Mouse (Mus musculus): ENCODE data around the gene Galns. TPM values are rescaled to one million over a fixed set of nuclear protein-coding genes. Genes with fewer than 3 reads are reported as not detected.

The Galns gene
- polyA plus RNA-seq, 1 experiment = 3.2 TPM

DNA sequence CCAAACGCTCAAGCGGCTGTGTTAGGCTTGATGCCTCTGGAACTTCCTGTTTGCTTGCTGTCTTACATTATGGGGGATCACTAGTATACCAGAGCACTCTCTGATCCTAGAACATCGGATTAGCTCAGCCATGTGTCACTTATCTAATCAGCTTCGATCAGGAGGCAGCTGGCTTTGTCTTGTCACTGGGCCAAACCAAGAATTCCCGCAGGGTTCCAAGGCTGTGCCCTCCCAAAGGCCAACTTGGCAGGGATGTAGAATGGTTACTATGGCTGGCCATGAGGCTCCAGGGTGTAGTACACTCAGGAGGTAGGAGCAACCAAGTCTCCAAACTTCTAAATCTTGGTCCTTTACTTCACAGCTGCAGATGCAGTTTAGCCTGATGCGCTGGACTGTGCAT, 44.5 kb downstream of the Galns start:
- TF ChIP-seq GATA1 (IDR thresholded peaks at IDR 0.05; ENCODE audit: low read length) = peak; percentile 41

GRCm38 (mm10) chr8:122564363-122565352, 46.6 kb downstream of the Galns start:
- TF ChIP-seq GATA1 (IDR thresholded peaks at IDR 0.05; ENCODE audit: low read length) = no peak

- no peak for TF ChIP-seq GATA1 (IDR thresholded peaks at IDR 0.05; ENCODE audit: low read length)
Observed at GRCm38 (mm10) chr8:122561199-122561598, 50.1 kb downstream of the Galns start.

DNA sequence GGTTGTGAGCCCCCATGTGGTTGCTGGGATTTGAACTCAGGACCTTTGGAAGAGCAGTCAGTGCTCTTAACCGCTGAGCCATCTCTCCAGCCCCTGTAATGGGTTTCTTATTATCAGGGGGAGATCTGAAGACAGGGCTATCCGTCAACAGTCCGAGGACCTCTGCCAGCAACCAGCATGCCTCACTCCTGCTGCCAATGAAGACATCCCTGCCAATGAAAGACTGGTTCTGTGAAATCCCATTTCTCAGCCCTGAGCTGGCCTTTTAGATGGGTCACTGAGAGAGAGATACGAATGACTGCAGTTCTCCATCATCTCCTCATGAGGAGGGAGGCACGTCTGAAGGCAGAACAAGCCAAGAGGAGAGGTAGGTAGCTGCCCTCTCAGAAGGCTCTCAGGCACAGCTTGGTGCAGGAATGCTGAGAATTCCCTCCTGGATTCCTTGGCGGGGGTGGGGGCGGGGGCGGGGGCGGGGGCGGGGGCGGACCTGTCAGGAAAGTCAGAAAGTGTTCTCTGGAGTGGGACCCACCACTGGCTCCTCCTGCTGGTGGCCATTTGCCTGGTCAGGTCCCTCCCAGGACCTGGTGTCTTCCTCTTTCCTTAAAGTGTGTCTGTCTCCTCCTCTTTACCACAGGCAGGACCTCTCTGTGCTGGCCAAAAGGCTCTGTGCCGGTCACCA, 52.5 kb downstream of the Galns start:
- TF ChIP-seq GATA1 (IDR thresholded peaks at IDR 0.05; ENCODE audit: low read length) = no peak

DNA sequence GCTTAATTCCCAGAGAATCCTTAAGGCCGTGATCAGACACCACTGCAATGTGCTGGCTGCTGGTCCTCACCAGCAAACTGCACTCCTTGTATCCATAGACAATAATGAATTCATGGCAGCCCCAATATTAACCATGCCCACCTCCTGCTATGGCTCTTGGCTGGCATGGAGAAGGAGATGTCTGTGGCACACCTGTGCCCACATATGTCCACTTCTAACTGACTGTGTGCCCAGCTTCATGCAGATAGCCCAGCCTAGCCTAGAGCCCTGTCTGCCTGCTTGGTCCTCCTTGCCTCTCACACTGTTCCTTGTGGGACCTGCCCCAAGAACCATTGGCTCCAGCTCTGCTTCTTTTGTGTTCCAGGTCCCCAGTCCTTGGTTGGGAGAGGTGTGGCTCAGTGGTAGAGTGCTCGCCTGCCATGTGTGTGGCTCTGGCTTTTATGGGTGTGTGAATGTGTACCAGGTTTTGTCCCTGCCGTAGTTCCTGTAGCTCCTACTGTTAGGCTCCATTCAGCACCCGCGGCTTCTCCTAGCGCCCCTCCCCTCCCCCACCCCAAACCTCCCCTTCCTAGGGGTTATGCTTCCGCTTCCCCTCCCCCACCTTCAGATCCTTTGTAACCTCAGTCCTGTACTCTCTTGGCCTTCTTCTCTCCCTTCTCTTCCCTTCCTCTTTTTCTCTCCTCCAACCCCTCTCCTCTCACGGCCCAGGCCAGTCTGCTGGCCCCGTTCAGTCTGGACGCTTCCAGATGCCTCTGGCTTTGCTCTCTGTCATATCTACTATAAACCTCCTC, 53.8 kb downstream of the Galns start:
- TF ChIP-seq GATA1 (IDR thresholded peaks at IDR 0.05; ENCODE audit: low read length) = no peak

- TF ChIP-seq GATA1 (IDR thresholded peaks at IDR 0.05; ENCODE audit: low read length) = no peak
Observed at GRCm38 (mm10) chr8:122556030-122557009, 54.9 kb downstream of the Galns start.

DNA sequence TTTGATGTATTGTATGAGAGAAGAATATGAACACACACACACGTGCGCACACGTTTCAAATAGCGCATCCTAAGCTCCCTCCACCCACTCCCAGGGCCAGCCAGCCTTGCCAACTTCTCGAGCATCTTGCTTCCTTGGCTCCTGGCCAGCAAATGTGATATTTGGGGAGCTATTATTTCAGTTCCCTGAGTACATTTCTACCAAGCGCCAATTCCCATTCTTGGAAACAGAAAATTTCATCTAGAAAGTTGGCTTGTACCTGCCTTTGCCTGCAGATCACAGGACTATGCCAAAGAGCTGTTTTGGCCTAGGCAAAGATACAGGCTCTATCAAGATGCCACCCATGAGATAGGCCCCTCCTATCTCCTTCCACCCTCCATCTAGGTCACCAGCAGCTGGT, 56.5 kb downstream of the Galns start:
- no peak for TF ChIP-seq GATA1 (IDR thresholded peaks at IDR 0.05; ENCODE audit: low read length)

DNA sequence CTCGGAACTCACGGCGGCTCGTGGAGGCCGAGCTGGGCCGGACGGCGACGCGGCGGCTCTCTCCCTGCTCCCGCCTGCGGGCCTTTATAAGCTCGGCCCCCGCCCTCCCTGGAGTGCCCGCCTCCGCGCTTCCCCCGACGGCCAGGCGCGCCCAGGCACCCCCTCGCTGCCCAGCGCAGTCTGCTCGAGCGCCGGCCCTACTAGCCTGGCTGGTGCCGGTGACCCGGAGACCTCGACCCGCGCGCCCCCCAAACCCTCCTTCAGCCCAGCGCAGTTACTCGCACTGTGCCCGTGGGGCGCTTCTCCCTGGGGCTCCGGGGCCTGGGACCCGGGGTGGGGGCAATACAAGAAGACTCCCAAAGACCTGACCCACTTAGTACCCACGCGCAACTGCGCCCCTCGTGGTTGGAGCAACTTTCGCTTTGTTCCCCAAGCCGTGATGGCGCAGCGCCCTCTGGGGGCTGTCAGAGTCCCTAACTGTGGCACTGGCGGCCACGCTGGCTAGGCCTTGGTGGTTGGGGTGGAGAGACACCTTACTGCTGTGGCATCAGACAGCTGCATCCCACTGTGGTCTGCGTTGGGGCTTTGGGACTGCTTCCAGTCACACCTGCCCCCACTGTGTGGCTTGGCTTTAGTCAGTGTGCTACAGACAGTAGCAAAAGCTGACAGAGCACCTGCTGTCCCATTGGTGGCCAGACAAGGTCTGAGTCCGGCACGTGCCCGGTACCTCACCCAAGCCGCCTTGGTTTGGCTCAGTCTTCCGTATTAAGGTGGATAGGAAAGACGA, 59.8 kb downstream of the Galns start, which contains the start of gene Piezo1:
Piezo1 (minus strand) TSS at position 65 of the 787 bp plus-strand sequence.
- TF ChIP-seq GATA1 (IDR thresholded peaks at IDR 0.05; ENCODE audit: low read length) = no peak

- TF ChIP-seq GATA1 (IDR thresholded peaks at IDR 0.05; ENCODE audit: low read length) = no peak
Observed at GRCm38 (mm10) chr8:122550995-122551264, 60.3 kb downstream of the Galns start.

DNA sequence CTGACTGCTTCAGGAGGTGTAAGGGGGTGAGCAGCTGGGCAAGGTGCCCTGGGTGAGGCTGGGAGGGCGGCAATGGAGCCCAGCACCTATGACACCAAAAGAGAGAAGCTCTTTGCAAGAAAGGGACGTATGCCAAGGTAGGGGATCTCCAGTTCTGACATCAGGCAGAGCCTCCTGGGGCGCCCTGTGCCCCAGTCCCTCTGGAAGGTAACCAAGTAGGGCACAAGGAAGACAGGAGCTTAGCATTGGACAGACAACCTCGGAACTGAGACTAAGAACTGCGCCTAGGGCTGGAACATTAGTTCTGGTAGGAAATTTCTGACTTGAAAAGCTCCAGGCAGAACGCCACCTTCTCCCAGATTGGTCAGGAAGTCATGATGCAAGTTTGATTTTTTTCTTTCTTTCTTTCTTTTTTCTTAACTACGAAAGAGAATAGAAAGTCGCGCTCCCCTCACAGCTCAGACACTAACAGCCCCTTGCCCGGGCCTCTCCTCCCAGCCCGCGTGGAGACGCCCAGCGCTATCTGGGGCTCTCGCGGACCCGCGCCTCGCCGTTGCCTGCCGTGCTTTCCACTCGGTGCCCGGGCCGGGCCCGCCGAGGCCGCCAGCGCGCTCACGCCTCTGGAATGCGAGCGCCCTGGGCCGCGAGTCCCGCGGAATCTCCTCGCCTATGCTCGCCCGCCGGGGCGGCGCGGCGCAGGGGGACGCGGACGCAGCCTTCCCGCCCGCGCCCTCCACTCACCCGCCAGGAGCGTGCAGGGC, 60.8 kb downstream of the Galns start:
- TF ChIP-seq GATA1 (IDR thresholded peaks at IDR 0.05; ENCODE audit: low read length) = no peak

- no peak for TF ChIP-seq GATA1 (IDR thresholded peaks at IDR 0.05; ENCODE audit: low read length)
Observed at GRCm38 (mm10) chr8:122548891-122549439, 62.3 kb downstream of the Galns start.

DNA sequence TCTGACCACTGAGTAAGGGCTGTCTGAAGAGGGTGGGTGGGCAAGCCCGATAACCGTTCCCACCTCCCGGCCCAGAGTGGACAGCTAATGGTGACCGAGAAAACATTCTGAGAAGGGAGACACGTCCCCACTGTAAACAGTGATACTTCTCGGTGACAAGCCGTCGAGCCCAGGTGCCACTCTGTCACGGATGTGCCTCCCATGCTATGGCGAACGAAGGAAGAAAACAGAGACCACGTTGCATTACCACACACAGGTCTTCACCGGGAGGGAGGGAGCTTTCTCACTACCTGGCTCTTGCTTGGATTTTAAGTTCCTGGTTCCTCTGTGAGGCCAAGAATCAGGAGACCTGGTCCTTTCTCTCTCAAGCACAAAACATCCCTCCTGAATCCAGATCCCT, 62.9 kb downstream of the Galns start:
- TF ChIP-seq GATA1 (IDR thresholded peaks at IDR 0.05; ENCODE audit: low read length) = no peak

DNA sequence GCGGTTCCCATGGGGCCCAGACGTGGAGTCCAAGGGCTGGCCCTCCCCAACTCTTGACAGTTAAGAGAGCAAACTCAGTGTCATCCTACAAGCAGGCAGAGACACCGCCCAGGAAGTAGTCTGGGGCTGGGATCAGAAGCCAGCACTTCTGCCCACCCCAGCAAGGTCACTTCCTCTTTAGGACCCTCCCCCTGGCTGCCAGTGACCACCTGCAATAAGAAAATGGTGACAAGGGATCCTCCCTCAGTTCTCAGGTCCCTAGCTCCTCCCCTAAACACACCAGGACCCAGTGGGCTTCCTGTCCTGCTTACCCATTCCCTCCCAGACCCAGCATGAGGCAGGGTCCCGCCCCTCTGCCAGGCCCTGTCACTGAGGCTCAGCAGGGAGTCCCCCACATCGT, 63.4 kb downstream of the Galns start:
- TF ChIP-seq GATA1 (IDR thresholded peaks at IDR 0.05; ENCODE audit: low read length) = no peak

Measured in G1E-ER4 (cell line).